Mouse (Mus musculus): Measurements from ENCODE around the gene Tnni1. TPM values are rescaled to one million over a fixed set of nuclear protein-coding genes. Genes with fewer than 3 reads are reported as not detected.

Tnni1 gene
- polyA plus RNA-seq, 1 experiment from 2014 or later, result 3,442 TPM

DNA sequence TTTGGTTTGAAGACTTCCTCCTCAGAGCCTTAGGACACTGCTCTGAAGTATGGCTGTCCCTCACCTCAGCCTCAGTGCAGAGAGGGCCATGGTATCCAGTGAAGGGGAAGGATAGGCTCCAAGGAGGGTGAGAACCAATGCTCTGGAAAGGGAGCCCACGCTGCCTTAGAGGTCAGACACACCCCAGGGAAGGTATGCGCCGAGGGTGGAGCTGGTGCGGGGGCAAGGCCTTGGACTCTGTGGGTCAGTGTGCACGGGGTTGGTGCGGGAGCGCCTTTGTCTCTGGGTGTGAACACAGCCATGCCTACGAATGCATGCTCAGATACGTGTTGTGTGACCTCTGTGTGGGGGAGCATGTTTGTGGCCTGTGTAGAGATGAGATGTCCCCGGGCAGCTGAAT, 40.8 kb downstream of the Tnni1 start:
- Histone ChIP-seq H3K27me3 (ENCODE audit: control insufficient read depth, insufficient read depth, low read length) (peaks cover 37% of the 10 kb centered on the region), H3K27ac (ENCODE audit: low read depth, low read length) (no peak overlapping the region), H3K9me3 (replicated peaks; ENCODE audit: control insufficient read depth, low read length) (no peaks in the 10 kb centered on the region), H3K4me2 (no peak overlapping the region), H3K36me3 (ENCODE audit: control insufficient read depth, insufficient read depth, low read length) (no peaks in the 10 kb centered on the region), H3K4me1 (ENCODE audit: control insufficient read depth, insufficient read depth, low read length) (peaks cover 15% of the 10 kb centered on the region), H3K4me3 (ENCODE audit: low read depth, low read length) (no peak overlapping the region), H3K9ac (ENCODE audit: low read depth, low read length) (no peak overlapping the region)
- no peak for ATAC-seq (replicated peaks; ENCODE audit: insufficient number of reproducible peaks, low FRiP score, low TSS enrichment)
- 79% methylated on average over 10 of the region's 10 CpGs for WGBS (ENCODE audit: insufficient replicate concordance)

DNA sequence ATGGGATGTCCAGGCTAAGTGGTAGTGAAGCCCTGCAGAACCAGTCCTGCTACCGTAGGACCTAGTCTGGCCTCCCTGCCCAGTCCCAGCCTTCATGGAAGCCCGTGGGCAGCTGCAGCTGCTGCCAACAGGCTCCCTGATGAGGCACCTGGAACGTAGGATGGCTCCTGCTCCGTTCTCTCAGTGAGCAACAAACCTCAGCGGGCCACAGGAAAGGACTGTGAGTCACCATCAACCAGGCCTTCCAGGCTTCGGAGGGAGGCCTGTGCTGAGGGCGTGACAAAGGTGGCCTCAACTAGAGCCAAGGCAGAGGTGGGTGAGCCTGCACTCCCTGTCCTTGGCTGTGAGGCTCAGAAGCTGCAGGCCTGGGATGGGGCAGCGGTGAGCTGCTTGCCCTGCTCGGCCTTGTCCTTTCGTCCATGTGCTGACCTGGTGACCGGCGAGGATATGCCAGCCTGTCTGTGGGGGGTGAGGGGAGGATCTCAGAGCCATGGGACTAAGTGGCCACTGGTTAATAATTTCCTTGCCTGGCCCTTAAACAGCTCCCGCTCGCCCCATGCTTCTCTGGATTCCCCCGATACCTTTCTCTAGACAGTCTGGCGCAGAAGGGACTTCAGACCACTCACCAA, 41.6 kb downstream of the Tnni1 start:
- Histone ChIP-seq H3K4me1 (ENCODE audit: control insufficient read depth, insufficient read depth, low read length) (peaks cover 15% of the 10 kb centered on the region), H3K4me2 (no peak overlapping the region), H3K27ac (ENCODE audit: low read depth, low read length) (no peak overlapping the region), H3K4me3 (ENCODE audit: low read depth, low read length) (no peak overlapping the region), H3K27me3 (ENCODE audit: control insufficient read depth, insufficient read depth, low read length) (peaks cover 40% of the 10 kb centered on the region), H3K9ac (ENCODE audit: low read depth, low read length) (no peak overlapping the region), H3K9me3 (replicated peaks; ENCODE audit: control insufficient read depth, low read length) (no peaks in the 10 kb centered on the region), H3K36me3 (ENCODE audit: control insufficient read depth, insufficient read depth, low read length) (no peaks in the 10 kb centered on the region)
- ATAC-seq (replicated peaks; ENCODE audit: insufficient number of reproducible peaks, low FRiP score, low TSS enrichment), result no peak
- 79% methylated on average over 16 of the region's 16 CpGs for WGBS (ENCODE audit: insufficient replicate concordance)

DNA sequence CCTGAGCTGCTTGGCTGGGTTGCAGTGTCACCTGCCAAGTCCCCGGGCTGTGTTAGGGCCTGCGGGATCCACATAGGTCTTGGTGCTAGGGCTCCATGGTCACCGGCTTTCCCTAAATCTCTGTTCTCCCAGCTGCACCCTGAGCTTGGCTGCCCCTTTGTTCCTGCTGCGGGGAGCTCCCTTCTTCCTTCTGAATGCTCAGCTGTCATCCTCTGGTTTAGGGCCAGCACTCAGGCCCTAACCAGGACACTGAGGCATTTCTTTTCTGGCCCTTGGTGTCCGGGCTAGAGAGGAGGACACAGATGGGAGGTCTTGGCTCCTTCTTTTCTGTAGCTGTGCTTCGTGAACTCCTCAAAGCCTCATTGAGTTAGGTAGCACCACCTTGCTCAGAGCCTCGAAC, 42.5 kb downstream of the Tnni1 start:
- H3K27ac ChIP-seq (ENCODE audit: low read depth, low read length), result no peak overlapping the region
- ATAC-seq (replicated peaks; ENCODE audit: insufficient number of reproducible peaks, low FRiP score, low TSS enrichment), result no peak
- H3K4me1 ChIP-seq (ENCODE audit: control insufficient read depth, insufficient read depth, low read length), result peaks cover 15% of the 10 kb centered on the region

DNA sequence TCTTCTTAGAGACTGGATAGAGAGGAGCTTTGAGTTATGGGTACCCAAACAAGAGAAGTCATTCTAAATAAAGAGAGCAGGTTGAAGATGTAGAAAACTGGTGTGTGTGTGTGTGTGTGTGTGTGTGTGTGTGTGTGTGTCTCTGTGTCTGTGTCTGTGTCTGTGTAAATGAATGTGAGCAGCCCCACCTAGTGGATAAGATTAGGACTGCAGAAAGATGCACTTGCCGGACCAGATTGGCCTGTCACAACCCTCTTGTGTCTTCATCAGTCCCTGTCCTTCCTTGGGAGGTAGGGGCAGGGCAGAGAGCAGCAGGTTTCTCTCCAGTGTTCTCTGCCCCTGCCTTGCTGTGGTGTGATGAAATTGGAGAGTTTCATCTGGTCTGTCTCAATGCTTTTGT, 49.7 kb downstream of the Tnni1 start:
- 6% methylated on average over 1 of the region's 1 CpGs for WGBS (ENCODE audit: insufficient replicate concordance)
- no peak for ATAC-seq (replicated peaks; ENCODE audit: insufficient number of reproducible peaks, low FRiP score, low TSS enrichment)
- peaks cover 26% of the 10 kb centered on the region for H3K4me1 ChIP-seq (ENCODE audit: control insufficient read depth, insufficient read depth, low read length)

More for the DNA sequence above, 42.5 kb downstream of the Tnni1 start:
- no peak overlapping the region for H3K4me2 ChIP-seq
- H3K27me3 ChIP-seq (ENCODE audit: control insufficient read depth, insufficient read depth, low read length), result peaks cover 40% of the 10 kb centered on the region
- H3K4me3 ChIP-seq (ENCODE audit: low read depth, low read length), result no peak overlapping the region
- H3K9me3 ChIP-seq (replicated peaks; ENCODE audit: control insufficient read depth, low read length), result no peaks in the 10 kb centered on the region
- H3K36me3 ChIP-seq (ENCODE audit: control insufficient read depth, insufficient read depth, low read length), result no peaks in the 10 kb centered on the region
- H3K9ac ChIP-seq (ENCODE audit: low read depth, low read length), result no peak overlapping the region
- WGBS (ENCODE audit: insufficient replicate concordance), result 80% methylated on average over 7 of the region's 7 CpGs

DNA sequence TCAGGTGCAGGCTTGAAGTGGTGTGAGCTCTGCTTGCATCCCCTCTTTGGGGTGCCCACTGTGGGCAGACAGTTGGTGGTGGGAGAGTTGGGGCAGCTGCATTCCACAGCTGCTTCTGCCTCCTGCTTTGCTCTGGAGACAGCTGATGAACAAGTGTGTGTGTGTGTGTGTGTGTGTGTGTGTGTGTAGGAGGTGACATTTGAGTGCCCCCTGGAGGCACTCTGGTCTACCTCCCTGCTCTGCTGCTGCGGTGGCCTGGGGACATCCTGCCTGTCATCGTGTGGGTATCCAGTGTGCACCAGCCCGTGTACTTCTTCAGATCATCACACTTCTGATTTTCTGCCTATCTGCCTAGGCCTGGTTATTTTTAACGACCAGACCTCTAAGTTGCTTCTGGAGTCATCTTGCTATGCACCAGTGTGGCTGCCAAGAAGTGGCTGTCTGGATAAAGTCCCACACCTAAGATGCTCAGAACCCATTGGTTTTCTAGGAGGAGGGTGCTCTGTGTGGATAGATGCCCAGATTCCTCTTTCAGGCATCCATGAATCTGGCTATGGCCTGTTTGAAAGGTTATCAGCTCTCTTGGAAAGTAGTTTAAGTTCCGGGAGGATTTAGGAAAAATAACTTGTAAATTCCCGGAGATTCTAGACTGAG, 55.1 kb downstream of the Tnni1 start:
- Histone ChIP-seq H3K4me1 (ENCODE audit: control insufficient read depth, insufficient read depth, low read length) (peaks cover 61% of the 10 kb centered on the region), H3K9me3 (replicated peaks; ENCODE audit: control insufficient read depth, low read length) (no peaks in the 10 kb centered on the region), H3K27ac (ENCODE audit: low read depth, low read length) (peak overlapping the region; percentile 80), H3K4me3 (ENCODE audit: low read depth, low read length) (no peak overlapping the region), H3K36me3 (ENCODE audit: control insufficient read depth, insufficient read depth, low read length) (no peaks in the 10 kb centered on the region), H3K27me3 (ENCODE audit: control insufficient read depth, insufficient read depth, low read length) (peaks cover 4% of the 10 kb centered on the region; the same call in 1 of the 2 replicates), H3K9ac (ENCODE audit: low read depth, low read length) (no peak overlapping the region), H3K4me2 (no peak overlapping the region)
- ATAC-seq (replicated peaks; ENCODE audit: insufficient number of reproducible peaks, low FRiP score, low TSS enrichment), result no peak
- 40% methylated on average over 6 of the region's 6 CpGs for WGBS (ENCODE audit: insufficient replicate concordance)

More for the DNA sequence above, 49.7 kb downstream of the Tnni1 start:
- H3K4me2 ChIP-seq, result no peak overlapping the region
- H3K9me3 ChIP-seq (replicated peaks; ENCODE audit: control insufficient read depth, low read length), result no peaks in the 10 kb centered on the region
- H3K27me3 ChIP-seq (ENCODE audit: control insufficient read depth, insufficient read depth, low read length), result peaks cover 6% of the 10 kb centered on the region; the same call in 1 of the 2 replicates
- no peak overlapping the region for H3K4me3 ChIP-seq (ENCODE audit: low read depth, low read length)
- no peak overlapping the region for H3K27ac ChIP-seq (ENCODE audit: low read depth, low read length)
- no peak overlapping the region for H3K9ac ChIP-seq (ENCODE audit: low read depth, low read length)
- no peaks in the 10 kb centered on the region for H3K36me3 ChIP-seq (ENCODE audit: control insufficient read depth, insufficient read depth, low read length)

DNA sequence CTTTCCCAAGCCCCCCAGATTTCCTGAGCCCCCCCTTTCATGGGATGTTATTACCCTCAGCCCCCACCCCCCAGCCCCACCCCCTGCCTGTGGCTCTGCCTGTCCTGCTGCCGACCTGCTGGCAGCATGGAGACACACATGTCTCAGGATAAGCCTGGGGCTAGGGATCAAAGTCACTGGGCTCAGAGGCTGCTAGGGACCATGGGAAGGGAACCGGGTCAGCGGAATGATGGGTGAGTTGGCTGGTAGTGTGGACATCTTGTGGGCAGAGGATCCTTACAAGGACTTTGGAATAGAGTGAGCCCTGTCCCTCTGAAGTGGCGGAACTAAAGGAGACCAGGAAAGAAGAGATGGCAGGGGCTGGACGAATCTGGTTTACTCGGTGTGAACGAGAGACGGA, 55.7 kb downstream of the Tnni1 start:
- peaks cover 4% of the 10 kb centered on the region; the same call in 1 of the 2 replicates for H3K27me3 ChIP-seq (ENCODE audit: control insufficient read depth, insufficient read depth, low read length)
- H3K4me2 ChIP-seq, result no peak overlapping the region
- 58% methylated on average over 8 of the region's 8 CpGs for WGBS (ENCODE audit: insufficient replicate concordance)
- H3K9ac ChIP-seq (ENCODE audit: low read depth, low read length), result peak overlapping the region; percentile 29; the same call in 1 of the 2 replicates
- H3K4me3 ChIP-seq (ENCODE audit: low read depth, low read length), result no peak overlapping the region
- no peak for ATAC-seq (replicated peaks; ENCODE audit: insufficient number of reproducible peaks, low FRiP score, low TSS enrichment)
- no peaks in the 10 kb centered on the region for H3K9me3 ChIP-seq (replicated peaks; ENCODE audit: control insufficient read depth, low read length)
- H3K4me1 ChIP-seq (ENCODE audit: control insufficient read depth, insufficient read depth, low read length), result peaks cover 57% of the 10 kb centered on the region
- H3K36me3 ChIP-seq (ENCODE audit: control insufficient read depth, insufficient read depth, low read length), result no peaks in the 10 kb centered on the region
- peak overlapping the region; percentile 80 for H3K27ac ChIP-seq (ENCODE audit: low read depth, low read length)

DNA sequence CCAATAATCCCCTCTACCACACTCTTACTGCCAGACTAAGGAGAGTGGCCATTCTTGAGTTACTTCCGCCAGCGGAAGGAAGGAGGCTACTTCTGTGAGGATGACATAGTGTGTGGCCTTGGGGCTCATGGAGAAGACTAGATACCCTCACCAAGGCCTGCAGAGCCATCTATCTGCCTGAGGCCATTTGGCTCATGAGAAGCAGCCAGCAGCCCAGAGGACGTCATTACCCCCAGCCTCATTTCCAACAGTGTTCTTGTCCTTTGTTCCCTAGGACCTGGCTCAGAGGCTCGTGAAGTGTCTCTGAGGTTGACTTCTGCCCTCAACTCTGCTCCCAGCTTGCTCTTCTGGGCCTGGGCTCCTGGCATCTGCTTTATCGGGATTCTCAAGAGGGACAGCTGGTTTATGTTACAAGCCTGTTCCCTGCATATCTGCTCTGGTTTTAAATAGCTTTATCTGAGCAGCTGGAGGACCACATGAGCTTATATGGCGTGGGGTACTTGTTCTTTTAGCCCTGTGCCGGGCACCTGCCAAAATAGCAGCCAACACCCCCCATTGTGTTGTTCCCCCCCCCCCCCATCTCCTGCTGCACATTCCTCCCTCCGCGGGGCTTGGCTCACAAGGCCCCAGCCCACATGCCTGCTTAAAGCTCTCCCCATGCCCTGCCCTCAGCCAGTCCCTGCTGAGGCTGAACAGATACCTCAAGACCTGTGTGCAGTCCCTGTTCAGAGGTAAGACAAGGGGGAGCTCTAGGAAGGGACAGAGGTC, 56.7 kb downstream of the Tnni1 start, which contains the start of gene Tnnt2:
Gene Tnnt2, plus strand, starts transcription at position 639 of the 768 bp plus-strand sequence.
- WGBS (ENCODE audit: insufficient replicate concordance), result 14% methylated on average over 9 of the region's 9 CpGs
- Histone ChIP-seq H3K36me3 (ENCODE audit: control insufficient read depth, insufficient read depth, low read length) (no peaks in the 10 kb centered on the region), H3K9ac (ENCODE audit: low read depth, low read length) (peak within 1 kb of the TSS; percentile 98), H3K27ac (ENCODE audit: low read depth, low read length) (peak within 1 kb of the TSS; percentile 99), H3K4me2 (peak within 1 kb of the TSS; percentile 77), H3K27me3 (ENCODE audit: control insufficient read depth, insufficient read depth, low read length) (peaks cover 4% of the 10 kb centered on the region; the same call in 1 of the 2 replicates), H3K4me3 (ENCODE audit: low read depth, low read length) (peak within 1 kb of the TSS; percentile 66), H3K4me1 (ENCODE audit: control insufficient read depth, insufficient read depth, low read length) (peaks cover 58% of the 10 kb centered on the region), H3K9me3 (replicated peaks; ENCODE audit: control insufficient read depth, low read length) (no peaks in the 10 kb centered on the region)
- ATAC-seq (replicated peaks; ENCODE audit: insufficient number of reproducible peaks, low FRiP score, low TSS enrichment), result peak; percentile 79

DNA sequence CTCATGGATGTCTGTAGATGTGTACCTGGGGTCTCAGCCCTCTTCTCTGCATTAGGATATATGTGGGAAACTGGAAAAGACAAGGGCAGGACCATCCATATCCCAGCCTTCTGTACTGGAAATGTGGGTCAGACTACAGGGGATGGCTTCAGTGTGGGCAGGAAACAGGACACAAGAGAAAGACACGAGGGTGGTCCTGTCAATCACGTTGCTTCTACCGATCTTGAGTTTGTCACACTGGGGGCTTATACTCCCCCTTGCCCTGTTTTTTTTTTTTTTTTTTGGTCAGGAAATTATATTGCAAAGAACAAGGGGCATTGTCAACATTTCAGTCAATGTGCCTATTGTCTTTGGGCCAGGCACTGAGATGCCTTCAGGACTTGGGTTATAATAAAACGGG, 59.4 kb downstream of the Tnni1 start:
- WGBS (ENCODE audit: insufficient replicate concordance), result 28% methylated on average over 4 of the region's 4 CpGs
- H3K9ac ChIP-seq (ENCODE audit: low read depth, low read length), result peak overlapping the region; percentile 98
- H3K4me3 ChIP-seq (ENCODE audit: low read depth, low read length), result peak overlapping the region; percentile 66
- peak overlapping the region; percentile 77 for H3K4me2 ChIP-seq
- ATAC-seq (replicated peaks; ENCODE audit: insufficient number of reproducible peaks, low FRiP score, low TSS enrichment), result no peak
- no peaks in the 10 kb centered on the region for H3K36me3 ChIP-seq (ENCODE audit: control insufficient read depth, insufficient read depth, low read length)
- H3K9me3 ChIP-seq (replicated peaks; ENCODE audit: control insufficient read depth, low read length), result no peaks in the 10 kb centered on the region
- peaks cover 69% of the 10 kb centered on the region for H3K4me1 ChIP-seq (ENCODE audit: control insufficient read depth, insufficient read depth, low read length)
- peak overlapping the region; percentile 99 for H3K27ac ChIP-seq (ENCODE audit: low read depth, low read length)
- H3K27me3 ChIP-seq (ENCODE audit: control insufficient read depth, insufficient read depth, low read length), result no peaks in the 10 kb centered on the region

All from heart, embryonic 11.5 days (tissue).